Mouse (Mus musculus): ENCODE results near the gene Drg2. TPM values are rescaled to one million over a fixed set of nuclear protein-coding genes. Genes with fewer than 3 reads are reported as not detected.

Drg2 gene
- polyA plus RNA-seq, 1 experiment from 2014 or later: 36.8 TPM

- Histone ChIP-seq H3K4me1 (ENCODE audit: control insufficient read depth, low read depth, low read length) (peaks cover 10% of the 10 kb centered on the region), H3K36me3 (ENCODE audit: control insufficient read depth, insufficient read depth) (no peaks in the 10 kb centered on the region), H3K4me2 (ENCODE audit: low read depth, low read length) (peak overlapping the region; percentile 12; the same call in 1 of the 2 replicates), H3K9ac (ENCODE audit: low read depth, low read length) (no peak overlapping the region), H3K27ac (ENCODE audit: low read length) (no peak overlapping the region), H3K9me3 (replicated peaks; ENCODE audit: control insufficient read depth, low read length) (no peaks in the 10 kb centered on the region), H3K27me3 (ENCODE audit: control insufficient read depth, insufficient read depth, low read depth, low read length) (no peaks in the 10 kb centered on the region), H3K4me3 (ENCODE audit: low read depth, low read length) (no peak overlapping the region)
- WGBS (ENCODE audit: insufficient replicate concordance): 27% methylated on average over 17 of the region's 17 CpGs
- ATAC-seq (ENCODE audit: low read depth): peak; percentile 24
Measured at GRCm38 (mm10) chr11:60478121-60478520, 23.7 kb downstream of the Drg2 start.

GRCm38 (mm10) chr11:60486267-60486666 is 31.9 kb downstream of the Drg2 start:
- Histone ChIP-seq H3K27me3 (ENCODE audit: control insufficient read depth, insufficient read depth, low read depth, low read length) (no peaks in the 10 kb centered on the region), H3K4me2 (ENCODE audit: low read depth, low read length) (peak overlapping the region; percentile 43), H3K9ac (ENCODE audit: low read depth, low read length) (0 out of 2 replicates have a peak overlapping the region, but pooled peaks have one; percentile 30), H3K27ac (ENCODE audit: low read length) (peak overlapping the region; percentile 73), H3K4me3 (ENCODE audit: low read depth, low read length) (peak overlapping the region; percentile 15), H3K9me3 (replicated peaks; ENCODE audit: control insufficient read depth, low read length) (no peaks in the 10 kb centered on the region), H3K36me3 (ENCODE audit: control insufficient read depth, insufficient read depth) (no peaks in the 10 kb centered on the region), H3K4me1 (ENCODE audit: control insufficient read depth, low read depth, low read length) (peaks cover 30% of the 10 kb centered on the region)
- ATAC-seq (ENCODE audit: low read depth): peak; percentile 99
- 18% methylated on average over 3 of the region's 3 CpGs for WGBS (ENCODE audit: insufficient replicate concordance)

- H3K9ac ChIP-seq (ENCODE audit: low read depth, low read length): no peak overlapping the region
- H3K4me2 ChIP-seq (ENCODE audit: low read depth, low read length): no peak overlapping the region
- peaks cover 1% of the 10 kb centered on the region; the same call in 1 of the 2 replicates for H3K4me1 ChIP-seq (ENCODE audit: control insufficient read depth, low read depth, low read length)
- H3K27me3 ChIP-seq (ENCODE audit: control insufficient read depth, insufficient read depth, low read depth, low read length): peaks cover 7% of the 10 kb centered on the region; the same call in 1 of the 2 replicates
- H3K36me3 ChIP-seq (ENCODE audit: control insufficient read depth, insufficient read depth): no peaks in the 10 kb centered on the region
- no peak for ATAC-seq (ENCODE audit: low read depth)
- WGBS (ENCODE audit: insufficient replicate concordance): 81% methylated on average over 5 of the region's 5 CpGs
- no peaks in the 10 kb centered on the region for H3K9me3 ChIP-seq (replicated peaks; ENCODE audit: control insufficient read depth, low read length)
- H3K27ac ChIP-seq (ENCODE audit: low read length): no peak overlapping the region
- H3K4me3 ChIP-seq (ENCODE audit: low read depth, low read length): no peak overlapping the region
Measured at GRCm38 (mm10) chr11:60492726-60493125, 38.3 kb downstream of the Drg2 start.

GRCm38 (mm10) chr11:60495692-60496091 is 41.3 kb downstream of the Drg2 start:
- H3K27me3 ChIP-seq (ENCODE audit: control insufficient read depth, insufficient read depth, low read depth, low read length): peaks cover 7% of the 10 kb centered on the region; the same call in 1 of the 2 replicates
- no peak for ATAC-seq (ENCODE audit: low read depth)
- H3K4me1 ChIP-seq (ENCODE audit: control insufficient read depth, low read depth, low read length): no peaks in the 10 kb centered on the region
- H3K4me2 ChIP-seq (ENCODE audit: low read depth, low read length): no peak overlapping the region
- H3K36me3 ChIP-seq (ENCODE audit: control insufficient read depth, insufficient read depth): no peaks in the 10 kb centered on the region
- no peaks in the 10 kb centered on the region for H3K9me3 ChIP-seq (replicated peaks; ENCODE audit: control insufficient read depth, low read length)
- no peak overlapping the region for H3K9ac ChIP-seq (ENCODE audit: low read depth, low read length)
- H3K27ac ChIP-seq (ENCODE audit: low read length): no peak overlapping the region
- WGBS (ENCODE audit: insufficient replicate concordance): 53% methylated on average over 2 of the region's 2 CpGs
- H3K4me3 ChIP-seq (ENCODE audit: low read depth, low read length): no peak overlapping the region

- Histone ChIP-seq H3K4me1 (ENCODE audit: control insufficient read depth, low read depth, low read length) (peaks cover 22% of the 10 kb centered on the region), H3K4me3 (ENCODE audit: low read depth, low read length) (no peak overlapping the region), H3K9ac (ENCODE audit: low read depth, low read length) (no peak overlapping the region), H3K27ac (ENCODE audit: low read length) (no peak overlapping the region), H3K9me3 (replicated peaks; ENCODE audit: control insufficient read depth, low read length) (no peaks in the 10 kb centered on the region), H3K36me3 (ENCODE audit: control insufficient read depth, insufficient read depth) (no peaks in the 10 kb centered on the region), H3K27me3 (ENCODE audit: control insufficient read depth, insufficient read depth, low read depth, low read length) (peaks cover 7% of the 10 kb centered on the region; the same call in 1 of the 2 replicates), H3K4me2 (ENCODE audit: low read depth, low read length) (no peak overlapping the region)
- WGBS (ENCODE audit: insufficient replicate concordance): 86% methylated on average over 13 of the region's 13 CpGs
- no peak for ATAC-seq (ENCODE audit: low read depth)
Measured at GRCm38 (mm10) chr11:60507281-60507680, 52.9 kb downstream of the Drg2 start.

- H3K4me1 ChIP-seq (ENCODE audit: control insufficient read depth, low read depth, low read length): peaks cover 22% of the 10 kb centered on the region
- peak overlapping the region; percentile 56 for H3K4me3 ChIP-seq (ENCODE audit: low read depth, low read length)
- ATAC-seq (ENCODE audit: low read depth): peak; percentile 88
- peak overlapping the region; percentile 58 for H3K9ac ChIP-seq (ENCODE audit: low read depth, low read length)
- H3K9me3 ChIP-seq (replicated peaks; ENCODE audit: control insufficient read depth, low read length): no peaks in the 10 kb centered on the region
- H3K27ac ChIP-seq (ENCODE audit: low read length): peak overlapping the region; percentile 41; the same call in 1 of the 2 replicates
- H3K27me3 ChIP-seq (ENCODE audit: control insufficient read depth, insufficient read depth, low read depth, low read length): peaks cover 7% of the 10 kb centered on the region; the same call in 1 of the 2 replicates
- WGBS (ENCODE audit: insufficient replicate concordance): 2% methylated on average over 11 of the region's 11 CpGs
- H3K36me3 ChIP-seq (ENCODE audit: control insufficient read depth, insufficient read depth): no peaks in the 10 kb centered on the region
- H3K4me2 ChIP-seq (ENCODE audit: low read depth, low read length): peak overlapping the region; percentile 89
Measured at GRCm38 (mm10) chr11:60508950-60509349, 54.6 kb downstream of the Drg2 start.

GRCm38 (mm10) chr11:60509500-60509899 is 55.1 kb downstream of the Drg2 start:
- H3K27me3 ChIP-seq (ENCODE audit: control insufficient read depth, insufficient read depth, low read depth, low read length): peaks cover 7% of the 10 kb centered on the region; the same call in 1 of the 2 replicates
- H3K9ac ChIP-seq (ENCODE audit: low read depth, low read length): peak overlapping the region; percentile 58
- H3K4me1 ChIP-seq (ENCODE audit: control insufficient read depth, low read depth, low read length): peaks cover 22% of the 10 kb centered on the region
- WGBS (ENCODE audit: insufficient replicate concordance): under 1% methylated on average over 25 of the region's 25 CpGs
- H3K9me3 ChIP-seq (replicated peaks; ENCODE audit: control insufficient read depth, low read length): no peaks in the 10 kb centered on the region
- peak; percentile 78 for ATAC-seq (ENCODE audit: low read depth)
- H3K27ac ChIP-seq (ENCODE audit: low read length): peak overlapping the region; percentile 41; the same call in 1 of the 2 replicates
- no peaks in the 10 kb centered on the region for H3K36me3 ChIP-seq (ENCODE audit: control insufficient read depth, insufficient read depth)
- H3K4me3 ChIP-seq (ENCODE audit: low read depth, low read length): peak overlapping the region; percentile 56
- peak overlapping the region; percentile 89 for H3K4me2 ChIP-seq (ENCODE audit: low read depth, low read length)

- no peak overlapping the region for H3K9ac ChIP-seq (ENCODE audit: low read depth, low read length)
- 74% methylated on average over 1 of the region's 1 CpGs for WGBS (ENCODE audit: insufficient replicate concordance)
- peaks cover 7% of the 10 kb centered on the region; the same call in 1 of the 2 replicates for H3K27me3 ChIP-seq (ENCODE audit: control insufficient read depth, insufficient read depth, low read depth, low read length)
- peaks cover 22% of the 10 kb centered on the region for H3K4me1 ChIP-seq (ENCODE audit: control insufficient read depth, low read depth, low read length)
- ATAC-seq (ENCODE audit: low read depth): no peak
- no peaks in the 10 kb centered on the region for H3K9me3 ChIP-seq (replicated peaks; ENCODE audit: control insufficient read depth, low read length)
- H3K4me3 ChIP-seq (ENCODE audit: low read depth, low read length): no peak overlapping the region
- no peak overlapping the region for H3K4me2 ChIP-seq (ENCODE audit: low read depth, low read length)
- H3K36me3 ChIP-seq (ENCODE audit: control insufficient read depth, insufficient read depth): no peaks in the 10 kb centered on the region
- H3K27ac ChIP-seq (ENCODE audit: low read length): no peak overlapping the region
Measured at GRCm38 (mm10) chr11:60511893-60512292, 57.5 kb downstream of the Drg2 start.

GRCm38 (mm10) chr11:60512520-60512919 is 58.1 kb downstream of the Drg2 start:
- no peak overlapping the region for H3K4me2 ChIP-seq (ENCODE audit: low read depth, low read length)
- 57% methylated on average over 2 of the region's 2 CpGs for WGBS (ENCODE audit: insufficient replicate concordance)
- H3K4me3 ChIP-seq (ENCODE audit: low read depth, low read length): no peak overlapping the region
- H3K36me3 ChIP-seq (ENCODE audit: control insufficient read depth, insufficient read depth): no peaks in the 10 kb centered on the region
- no peaks in the 10 kb centered on the region for H3K9me3 ChIP-seq (replicated peaks; ENCODE audit: control insufficient read depth, low read length)
- peaks cover 22% of the 10 kb centered on the region for H3K4me1 ChIP-seq (ENCODE audit: control insufficient read depth, low read depth, low read length)
- H3K27ac ChIP-seq (ENCODE audit: low read length): no peak overlapping the region
- H3K9ac ChIP-seq (ENCODE audit: low read depth, low read length): no peak overlapping the region
- ATAC-seq (ENCODE audit: low read depth): no peak
- H3K27me3 ChIP-seq (ENCODE audit: control insufficient read depth, insufficient read depth, low read depth, low read length): peaks cover 7% of the 10 kb centered on the region; the same call in 1 of the 2 replicates
